Mouse (Mus musculus): ENCODE measurements around the gene Ifna5. TPM values are rescaled to one million over a fixed set of nuclear protein-coding genes. Genes with fewer than 3 reads are reported as not detected.

The Ifna5 gene
- polyA plus RNA-seq, 1 experiment from 2014 or later, result not detected

DNA sequence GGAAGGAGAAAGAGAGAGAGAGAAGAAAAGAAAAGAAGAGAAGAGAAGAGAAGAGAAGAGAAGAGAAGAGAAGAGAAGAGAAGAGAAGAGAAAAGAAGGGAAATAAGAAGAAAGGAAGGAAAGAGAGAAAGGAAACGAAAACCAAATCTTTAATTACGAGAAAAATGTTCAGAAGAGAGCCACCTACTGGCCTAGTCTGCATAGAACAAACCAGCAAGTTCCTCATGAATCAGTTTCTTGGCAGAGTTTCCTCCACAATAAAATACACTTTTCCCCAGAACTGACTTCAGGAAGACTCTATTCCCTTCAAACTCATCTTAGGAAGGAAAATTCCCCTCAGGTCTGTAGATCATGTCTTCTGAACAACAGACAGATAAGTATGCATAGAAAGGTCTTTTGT lies 10.0 kb downstream of the Ifna5 start:
- no peaks in the 10 kb centered on the region for H3K9me3 ChIP-seq (ENCODE audit: control insufficient read depth, low read length)
- H3K27me3 ChIP-seq (ENCODE audit: control insufficient read depth, insufficient read depth, low read length), result no peaks in the 10 kb centered on the region
- ATAC-seq (ENCODE audit: low FRiP score) (no peak), DNase-seq (ENCODE audit: low spot score) (no peak)
- 50% methylated on average over 2 of the region's 2 CpGs for WGBS
- no peaks in the 10 kb centered on the region for H3K36me3 ChIP-seq (ENCODE audit: control insufficient read depth, insufficient read depth, low read length)
- no peak overlapping the region for H3K4me3 ChIP-seq (ENCODE audit: low read depth, low read length)
- H3K9ac ChIP-seq (ENCODE audit: low read depth, low read length), result no peak overlapping the region
- H3K4me2 ChIP-seq (replicated peaks; ENCODE audit: low read depth, low read length), result no peak overlapping the region
- no peak overlapping the region for H3K27ac ChIP-seq (ENCODE audit: low read depth, low read length)
- no peaks in the 10 kb centered on the region for H3K4me1 ChIP-seq (replicated peaks; ENCODE audit: control insufficient read depth, insufficient read depth, low read length)

DNA sequence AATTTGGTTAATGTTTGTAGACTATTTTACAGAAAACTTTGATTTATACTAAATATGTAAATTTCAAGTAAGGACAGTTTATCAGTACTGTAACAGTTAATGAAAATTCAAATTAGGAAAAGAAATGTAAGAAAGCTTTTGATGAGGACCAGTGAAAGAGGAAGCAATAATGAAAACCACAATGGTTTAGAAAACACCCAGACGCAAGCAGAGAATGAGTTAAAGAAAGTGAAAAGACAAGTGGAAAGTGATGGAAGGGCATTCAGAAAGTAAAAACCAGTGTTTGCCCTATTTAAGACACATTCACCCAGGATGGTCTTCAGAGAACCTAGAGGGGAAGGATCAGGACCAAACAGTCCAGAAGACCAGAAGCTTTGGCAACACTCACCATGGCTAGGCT lies 14.4 kb downstream of the Ifna5 start, which contains the start of gene Ifna1:
Ifna1 (plus strand) TSS at position 390 of the 400 bp plus-strand sequence.
- WGBS, result 82% methylated on average over 1 of the region's 1 CpGs
- Histone ChIP-seq H3K4me3 (ENCODE audit: low read depth, low read length) (no peak within 1 kb of the TSS), H3K27ac (ENCODE audit: low read depth, low read length) (no peak within 1 kb of the TSS), H3K9me3 (ENCODE audit: control insufficient read depth, low read length) (no peaks in the 10 kb centered on the region), H3K4me2 (replicated peaks; ENCODE audit: low read depth, low read length) (no peak within 1 kb of the TSS), H3K4me1 (replicated peaks; ENCODE audit: control insufficient read depth, insufficient read depth, low read length) (no peaks in the 10 kb centered on the region), H3K27me3 (ENCODE audit: control insufficient read depth, insufficient read depth, low read length) (no peaks in the 10 kb centered on the region), H3K36me3 (ENCODE audit: control insufficient read depth, insufficient read depth, low read length) (no peaks in the 10 kb centered on the region), H3K9ac (ENCODE audit: low read depth, low read length) (no peak within 1 kb of the TSS)
- DNase-seq (ENCODE audit: low spot score) (no peak), ATAC-seq (ENCODE audit: low FRiP score) (no peak)

DNA sequence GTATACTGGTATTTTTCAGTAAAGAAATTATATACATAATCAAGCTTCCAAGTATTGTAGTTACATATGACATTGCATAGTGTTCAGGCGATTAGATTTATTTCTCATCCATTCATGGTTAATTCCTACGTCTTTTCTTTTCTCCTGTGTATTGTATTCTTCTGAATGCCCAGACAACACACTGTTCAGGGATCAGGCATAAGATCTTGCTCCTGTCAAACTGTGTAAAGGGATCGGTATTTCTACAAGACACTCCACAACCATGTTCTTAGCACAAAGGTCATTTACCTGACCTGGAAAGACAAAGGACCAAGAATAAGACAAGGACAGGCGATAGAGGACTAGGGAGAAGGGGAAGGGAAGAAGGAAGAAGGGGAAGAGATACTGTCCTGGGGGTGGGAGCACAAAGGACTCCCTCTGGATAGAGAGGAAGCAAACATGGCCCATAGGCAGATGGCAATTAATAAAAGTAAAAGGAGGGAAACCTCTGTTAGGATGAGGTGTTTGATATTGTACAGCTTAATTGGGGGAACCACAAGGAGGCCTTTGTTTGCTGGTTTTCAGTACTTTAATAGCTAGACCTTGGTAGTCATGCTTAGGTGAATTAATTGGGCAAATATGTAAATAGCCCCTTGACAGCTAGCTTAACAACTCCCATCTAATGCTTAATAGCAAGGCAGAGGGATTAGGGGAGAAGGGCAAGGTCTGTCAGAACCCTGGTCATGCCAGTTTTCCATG lies 15.9 kb downstream of the Ifna5 start:
- H3K4me3 ChIP-seq (ENCODE audit: low read depth, low read length), result no peak overlapping the region
- no peak overlapping the region for H3K4me2 ChIP-seq (replicated peaks; ENCODE audit: low read depth, low read length)
- H3K27me3 ChIP-seq (ENCODE audit: control insufficient read depth, insufficient read depth, low read length), result no peaks in the 10 kb centered on the region
- H3K36me3 ChIP-seq (ENCODE audit: control insufficient read depth, insufficient read depth, low read length), result no peaks in the 10 kb centered on the region
- 46% methylated on average over 4 of the region's 4 CpGs for WGBS
- no peak for DNase-seq (ENCODE audit: low spot score)
- H3K9me3 ChIP-seq (ENCODE audit: control insufficient read depth, low read length), result no peaks in the 10 kb centered on the region
- H3K9ac ChIP-seq (ENCODE audit: low read depth, low read length), result no peak overlapping the region
- H3K4me1 ChIP-seq (replicated peaks; ENCODE audit: control insufficient read depth, insufficient read depth, low read length), result no peaks in the 10 kb centered on the region
- ATAC-seq (ENCODE audit: low FRiP score), result no peak
- H3K27ac ChIP-seq (ENCODE audit: low read depth, low read length), result no peak overlapping the region

DNA sequence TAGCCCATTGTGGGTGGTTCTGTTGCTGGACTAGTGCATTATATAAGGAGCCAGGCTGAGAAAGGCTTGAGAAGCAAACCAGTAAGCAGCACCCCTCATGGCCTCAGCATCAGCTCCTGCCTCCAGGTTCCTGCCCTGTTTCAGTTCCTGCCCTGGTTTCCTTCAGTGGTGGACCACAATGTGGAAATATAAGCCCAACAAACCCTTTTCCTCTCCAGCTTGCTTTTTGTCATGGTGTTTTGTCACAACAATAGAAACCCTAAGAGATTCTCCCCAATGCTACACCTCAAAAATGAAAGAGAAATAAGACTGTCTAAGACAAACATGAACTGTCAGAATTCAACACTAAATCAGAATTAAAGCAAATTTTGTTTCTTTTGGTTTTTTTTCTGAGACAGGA lies 23.9 kb downstream of the Ifna5 start:
- H3K36me3 ChIP-seq (ENCODE audit: control insufficient read depth, insufficient read depth, low read length), result no peaks in the 10 kb centered on the region
- no peaks in the 10 kb centered on the region for H3K9me3 ChIP-seq (ENCODE audit: control insufficient read depth, low read length)
- H3K9ac ChIP-seq (ENCODE audit: low read depth, low read length), result no peak overlapping the region
- no peak overlapping the region for H3K4me2 ChIP-seq (replicated peaks; ENCODE audit: low read depth, low read length)
- H3K4me3 ChIP-seq (ENCODE audit: low read depth, low read length), result no peak overlapping the region
- DNase-seq (ENCODE audit: low spot score) (no peak), ATAC-seq (ENCODE audit: low FRiP score) (no peak)
- H3K27me3 ChIP-seq (ENCODE audit: control insufficient read depth, insufficient read depth, low read length), result no peaks in the 10 kb centered on the region
- H3K4me1 ChIP-seq (replicated peaks; ENCODE audit: control insufficient read depth, insufficient read depth, low read length), result no peaks in the 10 kb centered on the region
- no peak overlapping the region for H3K27ac ChIP-seq (ENCODE audit: low read depth, low read length)

- WGBS, result 5% methylated on average over 7 of the region's 7 CpGs
- Histone ChIP-seq H3K4me3 (ENCODE audit: low read depth, low read length) (no peak overlapping the region), H3K4me2 (replicated peaks; ENCODE audit: low read depth, low read length) (no peak overlapping the region), H3K9ac (ENCODE audit: low read depth, low read length) (no peak overlapping the region), H3K27ac (ENCODE audit: low read depth, low read length) (no peak overlapping the region), H3K36me3 (ENCODE audit: control insufficient read depth, insufficient read depth, low read length) (no peaks in the 10 kb centered on the region), H3K9me3 (ENCODE audit: control insufficient read depth, low read length) (no peaks in the 10 kb centered on the region), H3K27me3 (ENCODE audit: control insufficient read depth, insufficient read depth, low read length) (no peaks in the 10 kb centered on the region; the same call in 1 of the 2 replicates), H3K4me1 (replicated peaks; ENCODE audit: control insufficient read depth, insufficient read depth, low read length) (no peaks in the 10 kb centered on the region)
- ATAC-seq (ENCODE audit: low FRiP score), result no peak
- no peak for DNase-seq (ENCODE audit: low spot score)
These were observed 28.0 kb downstream of the Ifna5 start for GRCm38 (mm10) chr4:88863309-88863708.

- no peak for DNase-seq (ENCODE audit: low spot score)
- Histone ChIP-seq H3K27ac (ENCODE audit: low read depth, low read length) (no peak overlapping the region), H3K36me3 (ENCODE audit: control insufficient read depth, insufficient read depth, low read length) (no peaks in the 10 kb centered on the region), H3K9me3 (ENCODE audit: control insufficient read depth, low read length) (no peaks in the 10 kb centered on the region), H3K4me1 (replicated peaks; ENCODE audit: control insufficient read depth, insufficient read depth, low read length) (no peaks in the 10 kb centered on the region), H3K9ac (ENCODE audit: low read depth, low read length) (no peak overlapping the region), H3K4me3 (ENCODE audit: low read depth, low read length) (no peak overlapping the region), H3K27me3 (ENCODE audit: control insufficient read depth, insufficient read depth, low read length) (no peaks in the 10 kb centered on the region; the same call in 1 of the 2 replicates), H3K4me2 (replicated peaks; ENCODE audit: low read depth, low read length) (no peak overlapping the region)
- no peak for ATAC-seq (ENCODE audit: low FRiP score)
- WGBS, result 76% methylated on average over 9 of the region's 9 CpGs
These were observed 29.3 kb downstream of the Ifna5 start for GRCm38 (mm10) chr4:88864599-88864998.

- Histone ChIP-seq H3K4me3 (ENCODE audit: low read depth, low read length) (no peak overlapping the region), H3K36me3 (ENCODE audit: control insufficient read depth, insufficient read depth, low read length) (no peaks in the 10 kb centered on the region), H3K4me2 (replicated peaks; ENCODE audit: low read depth, low read length) (no peak overlapping the region), H3K9me3 (ENCODE audit: control insufficient read depth, low read length) (no peaks in the 10 kb centered on the region), H3K27ac (ENCODE audit: low read depth, low read length) (no peak overlapping the region), H3K27me3 (ENCODE audit: control insufficient read depth, insufficient read depth, low read length) (no peaks in the 10 kb centered on the region; the same call in 1 of the 2 replicates), H3K4me1 (replicated peaks; ENCODE audit: control insufficient read depth, insufficient read depth, low read length) (no peaks in the 10 kb centered on the region), H3K9ac (ENCODE audit: low read depth, low read length) (no peak overlapping the region)
- DNase-seq (ENCODE audit: low spot score) (no peak), ATAC-seq (ENCODE audit: low FRiP score) (no peak)
- WGBS, result 49% methylated on average over 6 of the region's 6 CpGs
These were observed 29.8 kb downstream of the Ifna5 start for GRCm38 (mm10) chr4:88865011-88865569.

GRCm38 (mm10) chr4:88867366-88867925 lies 32.1 kb downstream of the Ifna5 start:
- peak; percentile 90 for DNase-seq (ENCODE audit: low spot score)
- Histone ChIP-seq H3K27me3 (ENCODE audit: control insufficient read depth, insufficient read depth, low read length) (no peaks in the 10 kb centered on the region; the same call in 1 of the 2 replicates), H3K9me3 (ENCODE audit: control insufficient read depth, low read length) (no peaks in the 10 kb centered on the region), H3K4me2 (replicated peaks; ENCODE audit: low read depth, low read length) (peak overlapping the region; percentile 85), H3K27ac (ENCODE audit: low read depth, low read length) (no peak overlapping the region), H3K4me3 (ENCODE audit: low read depth, low read length) (peak overlapping the region; percentile 47), H3K9ac (ENCODE audit: low read depth, low read length) (peak overlapping the region; percentile 42; the same call in 1 of the 2 replicates), H3K36me3 (ENCODE audit: control insufficient read depth, insufficient read depth, low read length) (no peaks in the 10 kb centered on the region), H3K4me1 (replicated peaks; ENCODE audit: control insufficient read depth, insufficient read depth, low read length) (no peaks in the 10 kb centered on the region)
- peak; percentile 69 for ATAC-seq (ENCODE audit: low FRiP score)
- under 1% methylated on average over 8 of the region's 8 CpGs for WGBS

All from hindbrain, embryonic 11.5 days (tissue).